Mouse (Mus musculus) spleen, postnatal 36 days (tissue): Measurements from ENCODE around the gene Cx3cl1.
A peak's percentile ranks its signal among the peaks of the same experiment; 100 is the strongest.

ENCODE experiments used
- DNase-seq, 2 experiments: peaks; one replicate each; pipeline ENCODE4 v3.0.0; 2022; ENCODE audit warnings: low spot score in 2 of 2, mixed read lengths in 1 of 2

Cx3cl1 gene

GRCm38 (mm10) chr8:94773700-94774171 is 1.9 kb downstream of the Cx3cl1 start:
- DNase-seq: no peak

- no peak for DNase-seq
Observed at GRCm38 (mm10) chr8:94774601-94775000, 2.8 kb downstream of the Cx3cl1 start.

GRCm38 (mm10) chr8:94776346-94776745 is 4.5 kb downstream of the Cx3cl1 start:
- DNase-seq: no peak

GRCm38 (mm10) chr8:94778036-94778435 is 6.2 kb downstream of the Cx3cl1 start:
- no peak for DNase-seq

- no peak for DNase-seq
Observed at GRCm38 (mm10) chr8:94778473-94778872, 6.7 kb downstream of the Cx3cl1 start.

GRCm38 (mm10) chr8:94778895-94779533 is 7.2 kb downstream of the Cx3cl1 start:
- no peak for DNase-seq

GRCm38 (mm10) chr8:94779534-94780294 is 7.9 kb downstream of the Cx3cl1 start:
- DNase-seq: no peak

GRCm38 (mm10) chr8:94780491-94781154 is 8.8 kb downstream of the Cx3cl1 start:
- no peak for DNase-seq

- no peak for DNase-seq
Observed at GRCm38 (mm10) chr8:94781155-94781837, 9.5 kb downstream of the Cx3cl1 start.

GRCm38 (mm10) chr8:94781838-94782235 is 10.0 kb downstream of the Cx3cl1 start:
- DNase-seq: no peak

GRCm38 (mm10) chr8:94783890-94784289 is 12.1 kb downstream of the Cx3cl1 start:
- DNase-seq: no peak

GRCm38 (mm10) chr8:94785247-94785985 is 13.6 kb downstream of the Cx3cl1 start:
- peak; percentile 60 to 74 for DNase-seq

- DNase-seq: no peak
Observed at GRCm38 (mm10) chr8:94785995-94786595, 14.3 kb downstream of the Cx3cl1 start.

GRCm38 (mm10) chr8:94787524-94788501 is 16.0 kb downstream of the Cx3cl1 start:
- DNase-seq: peak; percentile 57 to 76

GRCm38 (mm10) chr8:94789256-94789955 is 17.6 kb downstream of the Cx3cl1 start:
- DNase-seq: no peak

- DNase-seq: no peak
Observed at GRCm38 (mm10) chr8:94794368-94794767, 22.6 kb downstream of the Cx3cl1 start.

GRCm38 (mm10) chr8:94794782-94795181 is 23.0 kb downstream of the Cx3cl1 start:
- no peak for DNase-seq

GRCm38 (mm10) chr8:94800278-94800968 is 28.6 kb downstream of the Cx3cl1 start:
- DNase-seq: no peak
